Mouse (Mus musculus): ENCODE measurements at regions not wholly inside any gene's neighbourhood (a gene's known extent, or its start where the extent isn't known, plus 50 kb on each side); places are given as distances from the start of the nearest gene placed in this dataset.

DNA sequence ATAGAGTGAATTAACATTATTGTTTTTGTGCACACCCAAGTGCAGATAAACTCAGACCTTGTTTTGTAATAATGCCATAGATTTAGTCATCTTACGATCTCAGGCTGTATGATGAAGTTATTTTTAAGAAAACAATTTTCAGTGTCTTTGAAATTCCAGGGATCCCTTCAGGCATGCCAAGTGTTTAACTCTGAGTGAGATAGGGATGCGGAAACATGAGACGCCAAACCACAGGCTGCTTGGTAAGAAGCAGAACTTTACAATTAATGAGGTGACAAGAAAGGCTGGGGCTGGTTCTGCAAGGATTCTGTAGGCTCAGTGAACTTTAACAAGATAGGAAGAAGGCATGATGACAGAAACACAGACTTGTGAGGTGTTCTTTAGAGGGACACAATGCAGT, 292.3 kb upstream of the Alcam start:
- TF ChIP-seq ZC3H11A (IDR thresholded peaks at IDR 0.05; ENCODE audit: borderline replicate concordance, low read depth, low read length) (no peak), MAFK (IDR thresholded peaks at IDR 0.05; ENCODE audit: insufficient read depth, low read depth, low read length) (no peak), CHD2 (IDR thresholded peaks at IDR 0.05; ENCODE audit: low read depth, low read length) (no peak), ZNF384 (IDR thresholded peaks at IDR 0.05; ENCODE audit: low read depth, low read length) (no peak)

Measured in ES-E14 (cell line).